Mouse (Mus musculus) T-helper 17 cell (primary cell): ENCODE results near the gene Vcam1.

ENCODE experiments used
- in situ Hi-C, 2 experiments: fragments of 300-600 bp; cut with MboI, MseI; formaldehyde crosslinking; loops; 1 replicate in 1 of 2; 2 replicates in 1 of 2; pipeline ENCODE4 v1.15.1; 2025; ENCODE audit warnings: high pct_unique_total_duplicates in 2 of 2

The Vcam1 gene

DNA sequence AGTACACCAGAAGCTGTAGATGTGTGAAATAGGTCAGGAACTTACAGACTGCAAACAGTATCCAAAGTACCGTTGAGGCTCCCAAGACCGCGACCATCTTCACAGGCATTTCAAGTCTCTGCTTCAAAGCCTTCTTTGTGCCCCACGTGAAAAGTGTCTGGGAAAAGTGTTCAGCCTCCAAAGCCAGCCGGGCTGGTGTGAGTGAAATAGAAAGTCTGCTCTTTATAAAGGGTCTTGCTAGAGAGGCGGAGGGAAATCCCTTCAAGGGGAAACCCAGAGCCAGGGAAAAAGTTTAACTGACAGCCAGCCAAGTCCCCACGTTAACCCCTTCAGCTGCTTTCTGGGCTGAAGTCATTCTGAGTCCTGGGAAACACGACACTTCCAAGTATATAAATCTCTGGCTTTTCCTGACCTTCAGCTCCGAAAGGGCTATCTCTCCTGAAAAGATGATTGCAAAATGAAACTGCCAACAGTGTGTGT, at the start of gene Vcam1:
Gene Vcam1, minus strand, starts transcription at position 430 of the 480 bp plus-strand sequence.
- in situ Hi-C loops = no loop called here

DNA sequence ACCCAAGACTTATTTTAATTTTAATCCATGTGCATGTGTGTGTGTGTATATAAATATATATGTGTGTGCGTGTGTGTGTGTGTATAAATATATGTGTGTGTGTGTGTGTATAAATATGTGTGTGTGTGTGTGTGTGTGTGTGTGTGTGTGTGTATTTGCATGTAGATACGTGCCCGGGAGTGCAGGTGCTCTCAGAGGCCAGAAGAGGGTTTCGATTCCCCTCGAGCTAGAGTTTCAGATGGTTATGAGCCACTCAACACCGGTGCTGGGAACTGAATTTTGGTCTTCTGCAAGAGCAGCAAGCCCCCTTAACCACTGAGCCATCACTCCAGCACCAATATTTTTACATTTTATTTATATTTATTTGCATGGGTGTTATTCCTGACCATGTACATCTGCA, 45.6 kb upstream of the Vcam1 start:
- in situ Hi-C loops = loop anchor here in 1 of 2 experiments (5.0 kb wide), 1 partner anchor 78 kb away; no protein-coding TSS in a partner anchor

DNA sequence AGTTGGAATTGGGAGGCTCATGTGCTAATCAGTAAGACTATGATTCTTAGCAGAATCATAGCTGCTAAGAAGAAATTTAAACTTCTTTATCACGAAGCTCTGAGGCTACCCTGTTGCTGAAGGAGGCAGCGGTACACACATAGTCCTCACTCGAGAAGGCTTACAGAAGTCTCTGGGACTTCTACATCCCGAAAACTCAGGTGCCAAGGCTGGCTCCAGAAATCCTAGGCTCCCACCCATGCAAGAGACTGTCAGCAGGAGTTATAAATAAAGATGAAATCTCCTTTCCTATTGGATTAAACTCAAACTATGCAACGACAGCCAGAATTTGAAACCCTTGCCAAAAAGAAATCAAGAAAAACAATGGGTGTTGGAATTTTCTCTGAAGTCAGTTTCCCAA, 42.0 kb upstream of the Vcam1 start:
- in situ Hi-C loops = no loop called here

DNA sequence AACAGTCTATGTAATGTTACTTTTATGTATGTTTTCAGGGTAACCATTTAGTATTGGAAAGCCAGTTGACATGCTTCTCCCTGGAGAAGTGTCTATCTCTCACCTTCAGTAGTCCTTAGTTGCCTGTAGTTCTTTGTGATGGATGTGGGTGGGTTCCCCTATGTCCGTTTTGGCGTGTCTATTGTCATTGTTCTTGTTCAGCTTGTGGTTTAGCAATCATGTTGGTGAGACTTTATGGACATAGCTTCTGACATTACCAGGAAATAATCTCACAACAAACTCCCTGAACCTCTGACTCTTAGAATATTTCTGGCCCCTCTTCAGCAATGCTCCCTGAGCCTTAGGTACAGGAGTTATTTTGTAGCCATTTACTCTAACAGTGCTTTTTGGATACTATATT, 38.6 kb upstream of the Vcam1 start:
- in situ Hi-C loops = no loop called here

DNA sequence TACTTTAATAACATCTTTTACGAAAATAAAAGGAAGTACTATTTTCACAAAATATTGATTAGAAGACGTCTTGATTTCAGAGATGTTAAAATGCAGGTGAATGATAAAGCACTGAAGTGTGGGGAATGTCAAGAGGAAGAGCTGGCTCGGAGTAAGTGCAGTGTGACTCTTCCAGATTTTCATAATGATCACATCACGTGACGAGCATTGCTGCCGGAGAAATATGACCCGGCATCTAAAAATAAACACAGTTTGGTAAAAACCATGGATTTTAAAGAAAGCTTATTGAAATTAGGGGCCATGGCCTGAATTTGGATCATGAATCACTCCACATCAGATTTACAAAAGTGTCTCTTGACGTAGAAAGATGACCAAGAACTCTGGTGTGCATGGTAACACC, 36.8 kb upstream of the Vcam1 start:
- in situ Hi-C loops = no loop called here

DNA sequence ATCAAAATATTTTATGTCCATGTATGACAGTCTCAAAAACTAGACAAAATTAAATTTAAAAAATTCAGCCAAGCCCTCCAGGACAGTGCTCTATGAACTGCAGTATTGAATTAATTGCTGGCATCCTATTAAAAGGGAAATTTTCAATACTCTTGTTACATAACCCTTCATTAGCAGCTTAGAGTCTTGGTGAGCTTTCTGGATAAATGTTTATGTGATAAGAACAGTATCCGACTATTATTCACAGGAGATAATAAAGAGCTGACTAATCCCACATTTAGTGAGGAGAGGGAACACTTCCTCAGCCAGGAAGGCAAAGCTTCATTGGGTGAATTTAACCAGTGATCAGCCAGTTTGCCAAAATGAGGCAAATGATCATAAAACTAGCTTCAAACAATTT, 35.5 kb upstream of the Vcam1 start:
- in situ Hi-C loops = no loop called here

DNA sequence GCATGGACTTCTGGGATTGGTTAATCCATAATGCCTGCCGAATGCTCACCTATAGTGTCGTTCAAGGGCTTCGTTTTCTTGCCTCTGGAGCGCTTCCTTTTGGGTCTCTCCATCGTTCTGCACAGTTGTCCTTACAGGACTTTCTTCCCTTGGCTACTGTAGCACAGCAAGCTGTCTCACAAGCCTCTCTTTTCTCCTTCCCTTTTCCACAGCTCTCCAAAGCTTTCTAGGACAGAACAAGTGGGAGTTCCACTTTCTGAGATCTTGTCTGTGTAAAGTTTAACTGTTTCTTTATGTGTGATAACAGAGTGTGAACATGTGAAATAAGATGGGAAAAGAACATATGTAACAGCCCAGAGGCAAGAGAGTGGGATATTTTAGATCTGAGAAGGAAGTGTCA, 34.0 kb upstream of the Vcam1 start:
- in situ Hi-C loops = no loop called here

DNA sequence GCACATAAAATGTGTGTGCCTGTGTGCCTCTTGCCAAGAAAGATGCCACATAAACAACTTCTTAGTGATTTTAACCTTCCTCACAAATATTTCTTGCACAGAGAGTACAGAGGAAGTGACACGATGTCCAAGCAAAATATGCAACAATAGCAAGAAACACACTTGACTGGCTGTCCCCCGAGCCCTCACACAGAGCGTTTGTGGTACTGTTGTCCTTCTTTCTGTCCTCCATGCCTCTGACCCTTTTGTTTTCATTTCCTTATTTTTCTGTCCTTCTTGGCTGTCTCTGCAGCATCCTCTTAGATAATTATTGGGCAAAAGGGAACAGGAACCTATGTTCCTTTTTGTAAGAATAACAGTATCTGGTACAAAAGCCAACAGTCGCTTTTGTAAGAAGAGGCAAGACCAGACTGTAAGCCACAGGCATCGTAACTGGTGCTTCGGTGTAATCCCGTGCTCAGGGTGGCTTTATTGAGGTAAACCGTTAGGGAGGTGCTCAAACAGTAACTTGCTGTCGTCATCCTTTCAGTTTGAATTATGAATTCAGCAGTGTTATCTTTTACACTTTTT, 32.7 kb upstream of the Vcam1 start:
- in situ Hi-C loops = no loop called here

DNA sequence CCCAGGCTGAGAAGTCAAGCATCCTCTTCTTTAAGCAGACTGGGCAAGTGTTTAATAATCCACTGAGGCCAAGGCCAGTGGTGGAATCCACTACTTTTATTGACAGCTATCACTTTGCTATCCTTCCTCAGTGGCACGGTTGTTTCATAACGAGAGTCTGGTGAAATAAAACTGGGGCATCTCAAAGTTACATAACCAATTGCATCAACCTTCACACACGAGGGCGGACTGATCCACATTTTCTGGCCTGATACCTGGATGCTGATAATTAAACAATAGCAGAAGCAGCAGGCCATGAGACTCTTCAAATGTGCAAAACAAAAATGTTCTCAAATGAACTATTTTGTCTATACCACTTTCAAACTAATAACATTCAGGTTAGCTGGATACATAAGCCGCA, 29.9 kb upstream of the Vcam1 start:
- in situ Hi-C loops = no loop called here

DNA sequence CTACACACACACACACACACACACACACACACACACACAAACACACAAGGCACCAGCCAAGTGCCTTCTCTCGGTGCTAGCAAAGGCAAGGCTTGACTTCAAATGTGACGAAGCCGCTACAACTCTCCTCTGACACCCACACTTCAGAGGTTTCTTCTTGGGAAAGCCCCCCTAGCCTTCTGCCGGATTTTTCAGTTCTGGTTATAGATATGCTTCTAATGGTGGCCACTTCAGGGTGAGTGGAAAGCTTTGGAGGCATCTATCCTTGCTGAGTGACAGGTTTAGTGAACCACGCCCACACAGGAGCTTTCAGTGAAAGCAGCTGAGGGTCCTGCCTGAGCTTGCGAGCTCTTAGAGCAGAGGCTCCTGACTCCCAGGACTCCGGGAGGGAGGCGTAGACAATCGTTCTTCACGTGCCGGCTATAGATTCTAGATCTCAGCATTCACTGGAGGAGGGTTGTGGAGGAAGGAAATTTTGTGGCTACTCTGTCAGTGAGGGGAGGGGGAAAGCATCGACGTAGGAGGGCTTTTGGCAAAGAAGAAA, 28.0 kb upstream of the Vcam1 start:
- in situ Hi-C loops = no loop called here

DNA sequence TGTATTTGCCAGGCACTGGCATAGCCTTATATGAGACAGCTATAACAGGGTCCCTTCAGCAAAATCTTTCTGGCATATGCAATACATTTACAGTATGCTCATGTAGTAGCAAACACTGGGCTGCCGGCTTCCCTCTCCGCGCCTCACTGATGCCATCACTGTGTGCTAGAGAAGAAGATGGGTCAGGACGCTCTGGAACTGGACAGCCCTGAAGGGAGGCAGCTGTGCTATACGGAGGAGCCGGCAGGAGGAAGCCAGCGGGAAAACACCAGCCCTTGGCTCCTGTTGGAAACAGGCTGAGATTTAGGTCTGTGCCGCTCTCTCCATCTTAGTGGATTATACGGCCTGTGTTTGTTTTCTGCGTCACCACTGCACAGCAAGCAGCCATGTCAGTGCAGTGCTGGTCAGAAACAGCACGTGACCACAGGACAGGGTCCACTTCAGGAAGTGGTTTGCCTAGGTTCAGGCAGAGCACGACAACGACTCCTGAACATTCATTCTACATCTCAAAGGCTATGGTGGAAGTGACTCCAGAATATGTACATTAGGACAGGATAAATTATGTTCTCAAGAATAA, 20.7 kb upstream of the Vcam1 start:
- in situ Hi-C loops = no loop called here

DNA sequence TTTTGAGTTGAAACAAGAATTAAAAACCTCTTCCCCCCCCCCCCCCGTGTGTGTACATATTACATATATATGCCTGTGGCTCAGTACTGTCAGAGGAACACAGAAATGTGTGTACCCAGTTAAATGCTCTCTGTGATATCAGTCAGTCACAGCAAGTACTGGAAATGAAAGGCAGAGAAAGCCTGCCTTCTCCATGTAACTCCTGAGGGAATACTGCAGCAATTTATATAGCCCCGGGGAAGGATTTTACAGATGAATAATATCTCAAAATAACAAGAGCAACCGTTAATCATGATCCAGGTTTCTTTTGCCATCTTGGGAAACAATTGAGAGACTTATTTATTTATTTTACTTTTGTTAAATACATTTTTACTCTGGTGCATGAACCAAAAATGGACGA, 19.6 kb upstream of the Vcam1 start:
- in situ Hi-C loops = no loop called here

DNA sequence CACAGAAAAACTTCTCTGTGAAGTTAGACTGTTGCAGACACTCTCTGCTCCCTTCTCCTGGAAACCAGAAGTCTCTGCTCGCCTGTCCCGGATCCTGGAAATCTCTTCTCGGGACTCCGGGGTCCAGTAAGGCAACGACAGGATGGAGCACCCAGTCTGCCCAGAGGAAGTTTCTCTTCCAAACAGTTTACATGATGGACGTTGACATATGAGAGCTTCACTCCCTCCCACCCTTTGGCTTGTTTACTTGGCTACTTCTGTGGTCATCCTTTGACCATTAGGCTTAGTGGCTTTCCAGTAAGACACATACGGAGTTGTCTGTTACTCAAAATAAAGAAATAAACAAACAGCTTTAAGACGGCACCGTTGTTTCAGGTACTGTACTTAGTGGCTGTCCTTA, 19.2 kb upstream of the Vcam1 start:
- in situ Hi-C loops = no loop called here

DNA sequence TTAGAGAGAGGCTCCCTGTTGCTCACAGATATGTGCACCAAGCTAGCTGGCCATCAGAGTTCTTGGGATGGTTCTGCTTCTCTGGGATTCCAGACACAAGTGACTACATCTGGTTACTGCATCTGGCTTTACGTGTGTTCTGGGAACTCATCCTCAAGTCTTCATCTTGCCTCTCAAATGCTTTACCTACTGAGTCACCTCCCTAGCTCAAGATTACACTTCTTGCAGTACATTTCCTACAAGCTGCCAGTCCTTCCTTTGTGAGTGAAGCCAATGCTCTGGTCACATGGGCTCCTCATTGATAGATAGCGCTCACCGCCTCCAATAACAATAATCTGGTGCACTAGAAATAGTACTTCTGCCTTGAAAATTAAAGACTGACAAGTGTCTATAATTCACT, 11.7 kb upstream of the Vcam1 start:
- in situ Hi-C loops = no loop called here

DNA sequence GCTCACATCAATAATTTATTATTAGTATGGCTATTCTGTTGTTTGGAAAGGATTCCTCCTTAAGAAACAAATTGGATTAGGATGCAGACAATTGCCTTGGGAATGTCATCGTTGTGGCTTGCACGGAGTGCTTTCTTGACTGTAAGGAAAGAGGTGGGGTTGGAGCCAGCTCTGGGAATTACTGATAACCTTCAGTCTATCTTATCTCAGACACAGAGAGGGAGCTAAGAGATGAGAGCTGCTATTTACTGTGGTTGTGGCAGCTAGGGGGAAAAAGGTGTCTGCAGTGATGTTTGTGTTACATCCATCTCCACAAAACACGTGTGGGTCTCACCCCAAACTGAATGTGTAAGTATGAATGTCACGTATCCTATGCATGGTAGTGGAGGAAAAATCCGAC, 9.5 kb upstream of the Vcam1 start:
- in situ Hi-C loops = no loop called here

DNA sequence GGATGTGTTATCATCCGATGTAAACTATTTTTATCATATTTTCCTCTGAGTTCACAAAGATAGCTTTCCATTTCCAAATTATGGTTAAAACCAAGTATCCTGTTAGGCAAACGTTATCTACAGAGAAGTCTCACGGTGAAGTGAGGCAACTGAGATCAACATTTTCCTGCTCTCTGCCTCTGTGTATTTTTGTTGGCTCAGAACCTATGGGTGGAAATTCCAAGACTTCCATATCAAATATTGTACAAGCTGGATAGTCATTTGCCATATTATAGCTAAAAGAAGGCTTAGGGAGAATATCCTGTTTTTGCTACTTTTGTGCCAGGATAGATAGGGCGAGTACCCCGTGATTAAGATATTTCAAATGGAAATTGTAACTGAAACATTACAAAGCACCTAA, 8.6 kb upstream of the Vcam1 start:
- in situ Hi-C loops = no loop called here

DNA sequence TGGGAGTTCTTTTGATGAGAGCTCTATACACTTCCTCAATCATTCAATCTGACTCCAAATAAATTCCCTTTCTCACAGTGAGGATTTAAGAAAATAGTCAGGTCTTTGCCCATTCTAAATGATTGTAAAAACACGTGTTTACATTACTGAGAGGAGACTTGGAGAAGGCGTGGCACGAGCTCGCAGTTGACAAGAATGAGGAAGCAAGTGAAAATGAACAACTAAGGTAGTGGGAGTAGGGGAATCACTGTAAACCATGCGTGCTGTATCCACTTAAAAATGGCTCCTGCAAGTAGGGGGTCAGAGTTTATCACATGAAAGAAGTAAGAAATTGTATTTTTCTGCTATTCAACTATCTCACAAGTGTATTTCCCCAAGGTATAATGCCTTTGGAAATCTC, 3.9 kb upstream of the Vcam1 start:
- in situ Hi-C loops = no loop called here

DNA sequence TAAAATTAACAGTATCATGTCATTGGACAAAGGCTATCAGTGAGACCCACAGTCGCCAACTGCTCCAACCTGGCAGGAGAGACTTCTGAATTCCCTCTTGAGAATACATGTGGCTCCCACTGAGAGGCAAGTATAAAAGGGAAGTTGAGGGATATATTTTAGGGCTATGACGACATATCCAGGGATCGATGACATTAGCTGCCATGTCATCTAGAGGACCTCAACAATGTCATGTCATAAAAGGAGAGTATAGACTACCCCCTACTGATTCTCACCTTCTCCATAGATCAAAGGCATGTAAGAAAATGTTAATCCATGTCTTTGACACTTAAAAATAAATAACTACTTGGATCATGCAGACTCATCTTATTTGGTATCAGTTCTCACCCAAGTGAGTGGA, 1.2 kb upstream of the Vcam1 start:
- in situ Hi-C loops = no loop called here

DNA sequence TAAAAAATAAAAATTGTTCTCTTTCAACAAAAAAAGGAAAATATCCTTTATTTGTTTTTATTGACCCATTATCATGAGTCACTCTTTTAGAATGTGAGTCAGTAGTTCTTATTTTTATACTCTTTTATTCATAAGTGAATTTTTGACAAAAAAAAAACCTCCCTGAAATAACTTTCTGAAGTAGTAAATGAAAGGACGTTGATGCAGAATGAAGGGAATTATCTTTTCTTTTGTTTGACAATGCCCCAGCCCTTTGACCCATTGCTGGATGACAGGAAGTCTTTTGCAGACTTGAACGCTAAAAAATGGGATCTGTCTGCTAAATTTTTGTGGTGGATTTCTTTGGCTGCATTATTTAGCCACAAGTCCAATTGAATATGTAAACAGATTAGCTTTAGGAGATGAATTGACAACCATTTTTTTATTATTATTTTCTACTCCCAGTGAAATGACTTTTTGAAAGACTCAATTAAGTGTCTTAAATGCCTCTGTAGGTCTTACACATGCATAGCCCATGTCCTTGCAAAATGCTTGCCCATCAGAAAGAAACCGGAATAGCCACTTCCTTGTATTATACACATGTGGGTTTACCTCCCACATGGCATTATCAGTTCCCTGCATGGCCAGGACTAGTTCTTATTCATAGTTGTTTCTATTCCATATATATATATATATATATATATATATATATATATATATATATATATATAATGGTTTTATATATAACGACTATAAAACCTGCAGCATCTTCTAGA, 530 bp upstream of the Vcam1 start:
- in situ Hi-C loops = no loop called here

DNA sequence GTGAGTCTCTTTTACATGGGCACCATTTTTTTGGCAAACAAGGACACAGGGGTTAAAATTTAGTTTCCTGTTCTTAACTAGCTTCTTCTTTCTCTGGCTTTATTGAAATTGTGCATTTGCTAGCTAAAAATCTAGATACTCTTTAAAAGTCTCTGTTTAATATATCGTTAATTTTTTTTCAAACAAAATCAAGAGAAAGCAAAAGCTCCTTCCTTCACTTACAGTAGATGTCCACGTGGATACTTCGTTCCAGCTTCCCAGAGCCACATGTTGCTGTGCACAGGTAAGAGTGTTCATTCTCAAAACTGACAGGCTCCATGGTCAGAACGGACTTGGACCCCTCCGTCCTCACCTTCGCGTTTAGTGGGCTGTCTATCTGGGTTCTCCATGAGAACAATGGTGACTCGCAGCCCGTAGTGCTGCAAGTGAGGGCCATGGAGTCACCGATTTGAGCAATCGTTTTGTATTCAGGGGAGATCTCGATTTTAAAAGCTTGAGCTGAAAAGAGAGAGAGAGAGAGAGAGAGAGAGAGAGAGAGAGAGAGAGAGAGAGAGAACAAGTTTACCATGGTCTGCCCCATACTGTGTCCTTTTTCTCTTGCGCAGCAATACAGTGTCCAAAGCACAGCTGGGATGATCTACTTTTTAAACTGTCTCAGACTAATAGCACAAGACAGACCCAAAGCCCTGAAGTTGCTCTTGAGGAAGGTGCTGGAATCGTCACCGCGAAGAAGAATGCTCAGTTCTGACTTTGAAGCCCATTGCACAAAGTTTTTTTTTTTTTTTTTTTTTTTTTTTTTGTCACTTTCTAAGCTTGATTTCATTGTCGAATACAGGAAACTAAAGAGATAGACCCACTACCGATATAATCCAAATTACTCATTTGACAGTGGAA, 930 bp downstream of the Vcam1 start:
- in situ Hi-C loops = no loop called here

DNA sequence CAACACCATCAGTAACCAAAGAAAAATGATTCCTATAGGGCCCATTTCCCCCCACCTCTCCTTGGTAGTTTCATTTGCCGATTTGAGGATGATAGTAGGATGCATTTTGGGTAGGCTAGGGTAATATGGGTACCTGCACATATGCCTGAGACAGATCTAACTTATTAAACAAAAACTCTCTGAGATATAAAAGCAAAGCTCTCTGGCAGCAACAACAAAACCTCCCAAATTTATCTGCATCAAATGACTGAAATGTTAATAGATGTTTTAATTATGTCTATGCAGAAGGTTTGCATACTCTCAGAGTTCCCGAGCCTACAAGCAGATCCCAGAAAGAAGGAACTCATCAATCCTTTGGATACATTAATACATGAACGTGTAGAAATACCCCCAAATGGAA, 1.7 kb downstream of the Vcam1 start:
- in situ Hi-C loops = no loop called here

DNA sequence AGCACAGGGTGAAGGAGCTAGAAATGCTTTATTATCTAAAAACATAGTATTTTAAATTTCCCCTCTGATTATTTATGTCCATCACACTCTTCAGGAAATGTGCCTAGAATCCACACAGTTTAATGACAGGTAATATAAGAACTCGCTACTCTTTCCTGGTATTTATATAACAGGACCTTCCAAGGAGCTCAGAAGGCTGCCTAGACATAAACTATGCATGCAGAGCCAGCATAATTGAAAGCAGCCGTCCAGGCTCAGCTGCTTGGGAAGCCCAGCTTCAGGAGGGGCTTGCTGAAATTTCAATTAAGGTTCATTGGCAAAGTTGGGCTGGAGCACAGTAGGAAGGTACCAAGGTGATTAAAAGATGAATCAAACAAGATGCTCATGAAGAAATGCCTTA, 2.2 kb downstream of the Vcam1 start:
- in situ Hi-C loops = no loop called here
